Comparison of ENCODE assay signal across 8 mouse cellular contexts in the genomic region with DNA sequence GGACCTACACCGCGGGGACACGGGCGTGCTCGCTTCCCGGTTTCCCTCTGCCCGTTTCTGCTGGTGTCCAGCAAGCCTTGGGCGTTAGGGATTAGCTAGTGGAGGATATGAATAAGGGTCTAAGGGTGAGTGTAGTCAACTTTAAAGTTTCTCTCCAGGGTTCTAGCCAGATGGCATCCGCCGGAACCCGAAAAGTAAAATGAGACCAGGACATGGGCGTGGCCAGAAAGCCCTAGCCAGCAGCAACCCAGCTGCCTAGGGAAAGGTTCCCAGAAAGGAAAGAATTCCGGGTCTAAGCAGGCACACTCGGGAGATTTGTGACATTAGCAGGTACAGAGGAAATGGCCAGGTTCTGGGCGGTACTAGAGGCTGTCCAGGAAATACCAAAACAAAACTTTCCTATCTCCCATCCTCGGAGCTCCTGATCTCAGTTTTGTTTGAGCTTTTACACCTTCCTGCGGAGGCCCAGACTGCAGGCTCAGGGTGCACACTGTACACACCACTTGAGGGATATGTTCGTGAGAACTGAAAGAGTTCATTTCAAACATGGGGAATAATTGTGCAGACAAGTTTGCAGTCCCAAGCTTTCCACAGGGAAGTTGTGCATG. TPM values are rescaled to one million over a fixed set of nuclear protein-coding genes. Genes with fewer than 3 reads are reported as not detected.
DNase-seq lines count a peak whose midpoint lies in the region; ATAC-seq and TF ChIP-seq lines count a peak whose summit lies in the region.

No protein-coding gene starts in this region.

- no peak for TF ChIP-seq CTCF in ES-Bruce4 (IDR thresholded peaks at IDR 0.05; ENCODE audit: low read depth, low read length)

- under 1% methylated on average over 18 of the region's 18 CpGs for WGBS in heart, embryonic 16.5 days
- 3% methylated on average over 18 of the region's 18 CpGs for WGBS in neural tube, embryonic 12.5 days

- H3K27me3 ChIP-seq in ES-Bruce4 (ENCODE audit: control insufficient read depth, insufficient read depth, low read length, poor library complexity, severe bottlenecking) = no peaks in the 10 kb centered on the region
- no peaks in the 10 kb centered on the region; the same call in 1 of the 2 replicates for H3K27me3 ChIP-seq in erythroblast, embryonic 14.5 days (ENCODE audit: control insufficient read depth)
- H3K27me3 ChIP-seq in heart, embryonic 16.5 days (ENCODE audit: control insufficient read depth, insufficient read depth, low read length) = no peaks in the 10 kb centered on the region
- no peaks in the 10 kb centered on the region for H3K27me3 ChIP-seq in neural tube, embryonic 12.5 days (replicated peaks)

- H3K27ac ChIP-seq in ES-Bruce4 (ENCODE audit: insufficient read depth, low read length) = peak overlapping the region; percentile 62
- H3K27ac ChIP-seq in heart, embryonic 16.5 days (ENCODE audit: low read length) = peak overlapping the region; percentile 97
- peak overlapping the region; percentile 88 for H3K27ac ChIP-seq in neural tube, embryonic 12.5 days

- no peaks in the 10 kb centered on the region for H3K4me1 ChIP-seq in ES-Bruce4 (ENCODE audit: control insufficient read depth, insufficient read depth, low read length)
- H3K4me1 ChIP-seq in erythroblast, embryonic 14.5 days (ENCODE audit: control insufficient read depth) = peaks cover 49% of the 10 kb centered on the region
- peaks cover 36% of the 10 kb centered on the region for H3K4me1 ChIP-seq in heart, embryonic 16.5 days (ENCODE audit: control insufficient read depth, insufficient read depth, low read length)
- H3K4me1 ChIP-seq in neural tube, embryonic 12.5 days = peaks cover 30% of the 10 kb centered on the region

- peak overlapping the region; percentile 76 for H3K4me2 ChIP-seq in heart, embryonic 16.5 days (ENCODE audit: low read depth, low read length)
- H3K4me2 ChIP-seq in neural tube, embryonic 12.5 days (replicated peaks) = peak overlapping the region; percentile 81

- TF ChIP-seq POLR2A in ES-Bruce4 (IDR thresholded peaks at IDR 0.05; ENCODE audit: insufficient read depth, low read length) = no peak

- H3K9me3 ChIP-seq in ES-Bruce4 (replicated peaks; ENCODE audit: control insufficient read depth, insufficient read depth, low read length, poor library complexity, severe bottlenecking) = no peaks in the 10 kb centered on the region
- H3K9me3 ChIP-seq in erythroblast, embryonic 14.5 days (ENCODE audit: control insufficient read depth, low read length) = no peaks in the 10 kb centered on the region
- H3K9me3 ChIP-seq in heart, embryonic 16.5 days (replicated peaks; ENCODE audit: control insufficient read depth, low read length) = no peaks in the 10 kb centered on the region
- H3K9me3 ChIP-seq in neural tube, embryonic 12.5 days = no peaks in the 10 kb centered on the region

- H3K9ac ChIP-seq in ES-Bruce4 (ENCODE audit: low read depth, poor library complexity, severe bottlenecking) = peak overlapping the region; percentile 92
- H3K9ac ChIP-seq in heart, embryonic 16.5 days (ENCODE audit: low read length) = peak overlapping the region; percentile 85
- H3K9ac ChIP-seq in neural tube, embryonic 12.5 days = peak overlapping the region; percentile 90

- no peak for TF ChIP-seq EP300 in ES-Bruce4 (IDR thresholded peaks at IDR 0.05; ENCODE audit: insufficient read depth, low read depth, low read length)

- ATAC-seq in heart, embryonic 16.5 days (replicated peaks; ENCODE audit: extremely low read depth, insufficient read depth, low FRiP score) = peak; percentile 52
- ATAC-seq in neural tube, embryonic 12.5 days (ENCODE audit: low FRiP score, low read depth) = peak; percentile 46

- DNase-seq in adrenal gland, postnatal 10 days = peak; percentile 81
- DNase-seq in kidney, postnatal 10 days = peak; percentile 86
- DNase-seq in lung, adult 18-20 months = peak; percentile 82 to 87
- DNase-seq in thymus, postnatal 4 days = peak; percentile 54

- H3K4me3 ChIP-seq in ES-Bruce4 (ENCODE audit: low read depth, low read length) = peak overlapping the region; percentile 90
- peak overlapping the region; percentile 99 for H3K4me3 ChIP-seq in erythroblast, embryonic 14.5 days (replicated peaks)
- H3K4me3 ChIP-seq in heart, embryonic 16.5 days (ENCODE audit: low read length) = peak overlapping the region; percentile 88
- peak overlapping the region; percentile 77 for H3K4me3 ChIP-seq in neural tube, embryonic 12.5 days

- H3K36me3 ChIP-seq in ES-Bruce4 (ENCODE audit: control insufficient read depth, insufficient read depth, low read length, poor library complexity, severe bottlenecking) = no peaks in the 10 kb centered on the region
- peaks cover 12% of the 10 kb centered on the region for H3K36me3 ChIP-seq in erythroblast, embryonic 14.5 days (ENCODE audit: control insufficient read depth)
- H3K36me3 ChIP-seq in heart, embryonic 16.5 days (ENCODE audit: control insufficient read depth, insufficient read depth) = no peaks in the 10 kb centered on the region
- no peaks in the 10 kb centered on the region for H3K36me3 ChIP-seq in neural tube, embryonic 12.5 days

RNA-seq across cellular contexts. Expression of a gene that starts 0.6 kb away (rescaled TPM):
- 46.3 and 52.4 TPM in 2 replicates for polyA plus RNA-seq in ES-Bruce4 (2011; ENCODE audit: insufficient read depth, insufficient read length, low read depth, missing spikeins)
- 10 to 100 TPM; 27.8 to 33.2 TPM for total RNA-seq in adrenal gland, postnatal 10 days (2021)
- 0.18 and 0.36 TPM in 2 replicates for polyA plus RNA-seq in erythroblast, embryonic 14.5 days (2012)
- polyA plus RNA-seq in heart, embryonic 16.5 days (2015; fragmentation: Nextera tagmentation; extraction: Ambion mirVana) = 27.8 and 31.3 TPM in 2 replicates
- polyA plus RNA-seq in neural tube, embryonic 12.5 days (2016; fragmentation: Nextera tagmentation; extraction: Ambion mirVana) = 27.1 and 27.8 TPM in 2 replicates

Comparison
In these comparisons a context has a peak if more than half of its experiments do, and no peak if none do; other contexts are left out.
1. Peak in every context shown above with its lines: DNase-seq, ATAC-seq, H3K4me3 ChIP-seq and H3K27ac ChIP-seq.
2. RNA of a gene that starts 0.6 kb away (polyA plus RNA-seq): 46.3 to 52.4 TPM in ES-Bruce4, 27.8 to 31.3 TPM in heart, embryonic 16.5 days and 27.1 to 27.8 TPM in neural tube, embryonic 12.5 days; 0.18 to 0.36 TPM in erythroblast, embryonic 14.5 days; every median in the first group is over 10 times any median in the second.